Mouse (Mus musculus) liver, adult (tissue): ENCODE measurements around the gene Spint2.

Source experiments
- GATA4 ChIP-seq: IDR thresholded peaks from 2 replicates; pipeline ENCODE4 v1.6.1; 2014; ENCODE audit warnings: mild to moderate bottlenecking, low read length; ENCODE audit not compliant: insufficient replicate concordance

Gene Spint2

GRCm38 (mm10) chr7:29307350-29308104 lies 25.8 kb upstream of the Spint2 start:
- TF ChIP-seq GATA4: no peak

GRCm38 (mm10) chr7:29306619-29307018 lies 24.9 kb upstream of the Spint2 start:
- no peak for TF ChIP-seq GATA4

DNA sequence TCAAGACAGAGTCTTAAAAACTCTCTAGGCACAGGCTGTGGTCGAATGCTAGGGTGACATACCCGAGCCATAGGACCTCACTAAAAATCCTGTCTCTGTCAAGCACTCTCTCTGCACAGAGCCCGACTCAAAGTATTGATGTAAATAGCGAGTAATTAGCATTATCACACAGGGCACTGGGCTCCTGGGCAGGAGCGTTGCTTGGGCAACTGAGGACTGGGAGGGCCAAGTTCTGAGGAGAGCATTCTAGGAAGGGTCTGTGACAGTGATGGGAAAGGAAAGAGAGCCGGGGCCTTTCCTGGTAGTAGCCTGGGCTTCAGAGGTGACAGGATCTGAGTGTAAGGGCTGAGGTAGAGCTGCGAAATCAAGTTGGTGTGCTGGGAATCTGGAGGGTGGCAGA lies 24.4 kb upstream of the Spint2 start:
- no peak for TF ChIP-seq GATA4

DNA sequence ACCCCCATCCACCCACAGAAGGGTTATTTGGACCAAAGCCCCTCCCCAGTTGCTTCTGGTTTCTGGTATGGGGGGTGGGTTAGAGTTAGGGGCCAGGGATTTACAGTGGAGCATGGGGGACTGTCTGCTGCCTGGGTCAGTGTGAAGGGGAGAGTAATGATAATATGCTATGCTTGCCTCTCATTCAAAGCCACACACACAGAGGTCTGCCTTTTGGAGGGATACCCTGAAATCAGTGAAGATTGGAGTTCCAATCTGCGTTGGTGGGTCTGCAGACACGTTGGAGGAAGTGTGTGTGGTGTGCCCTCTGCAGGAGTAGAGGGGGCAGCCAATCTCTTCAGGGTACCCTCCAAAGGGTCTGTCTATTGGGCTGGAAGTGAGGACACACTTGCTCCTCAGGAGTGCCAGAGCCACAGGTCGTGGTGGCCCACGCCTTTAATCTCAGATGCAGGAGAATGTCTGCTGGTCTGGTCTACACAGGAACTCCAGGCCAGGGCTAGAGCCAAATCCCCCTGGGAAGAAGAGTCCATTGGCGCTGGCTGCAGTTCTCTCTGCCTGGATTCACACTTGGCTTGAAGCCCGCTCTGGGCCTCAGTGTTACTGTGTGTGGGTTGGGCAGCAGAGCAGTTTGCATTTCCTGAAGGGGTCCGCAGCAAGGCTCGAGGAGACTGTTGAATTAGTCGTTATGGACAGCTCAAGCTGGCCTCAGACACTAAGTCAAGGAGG lies 23.7 kb upstream of the Spint2 start:
- TF ChIP-seq GATA4: no peak

DNA sequence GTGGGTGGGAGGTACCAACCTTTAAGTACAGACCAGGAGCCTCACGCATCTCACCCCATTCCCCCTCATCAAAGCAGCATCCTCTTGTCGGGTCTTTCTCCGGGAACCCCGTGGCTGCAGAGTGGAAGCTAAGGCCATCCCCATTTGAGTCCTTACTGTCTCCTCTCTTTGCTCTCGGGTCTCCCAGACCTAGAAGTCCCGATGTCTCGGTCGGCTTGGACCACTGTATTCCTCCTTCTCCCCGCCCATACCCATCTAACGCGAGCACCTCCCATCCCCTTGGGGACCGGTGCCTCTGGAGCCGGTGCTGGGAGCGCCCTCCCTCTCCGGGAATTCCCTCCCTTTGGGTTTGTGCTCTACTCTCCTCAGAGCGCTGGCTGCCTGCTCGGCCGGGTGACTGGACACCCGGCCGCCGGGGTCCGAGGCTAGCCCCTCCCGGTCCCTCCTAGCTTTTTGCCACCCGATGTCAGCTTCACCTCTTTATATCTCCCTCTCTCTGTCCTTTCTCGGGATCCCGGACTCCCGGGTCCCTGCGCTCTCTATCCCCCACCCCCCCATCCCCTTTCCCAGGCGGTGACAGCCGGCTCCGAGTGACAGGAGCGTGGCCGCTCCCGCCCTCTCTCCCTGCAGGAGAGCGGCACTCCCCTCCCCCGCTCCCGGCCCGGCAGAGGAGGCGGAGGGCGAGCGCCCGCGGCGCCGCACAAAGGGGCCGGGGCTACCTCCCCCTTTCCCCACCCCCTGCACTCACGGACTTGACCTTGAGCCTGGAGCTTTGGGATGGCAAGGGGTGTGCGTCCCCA lies 23.0 kb upstream of the Spint2 start:
- TF ChIP-seq GATA4: no peak

GRCm38 (mm10) chr7:29303738-29304462 lies 22.2 kb upstream of the Spint2 start, which contains the start of gene Dpf1:
TSS of gene Dpf1 (plus strand) at chr7:29303951.
- no peak for TF ChIP-seq GATA4

DNA sequence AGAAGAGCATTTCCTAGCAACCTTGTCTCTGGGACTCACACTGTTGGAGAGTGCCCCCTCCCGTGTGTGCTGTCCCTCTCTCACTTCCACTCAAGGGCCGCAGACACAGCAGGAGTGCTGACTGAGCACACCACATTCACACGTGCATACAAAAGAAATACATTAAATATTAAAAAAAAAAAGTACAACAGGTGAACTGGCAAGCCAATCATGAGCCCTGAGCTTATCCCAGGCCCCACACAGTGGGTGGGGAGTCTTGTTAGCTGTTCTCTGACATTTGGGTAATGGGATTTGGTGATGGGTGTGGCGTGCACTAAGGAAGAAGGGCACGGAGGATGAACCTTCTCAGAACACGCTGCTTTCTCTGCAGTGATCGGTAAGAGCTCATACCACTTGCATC lies 20.9 kb upstream of the Spint2 start:
- TF ChIP-seq GATA4: no peak

DNA sequence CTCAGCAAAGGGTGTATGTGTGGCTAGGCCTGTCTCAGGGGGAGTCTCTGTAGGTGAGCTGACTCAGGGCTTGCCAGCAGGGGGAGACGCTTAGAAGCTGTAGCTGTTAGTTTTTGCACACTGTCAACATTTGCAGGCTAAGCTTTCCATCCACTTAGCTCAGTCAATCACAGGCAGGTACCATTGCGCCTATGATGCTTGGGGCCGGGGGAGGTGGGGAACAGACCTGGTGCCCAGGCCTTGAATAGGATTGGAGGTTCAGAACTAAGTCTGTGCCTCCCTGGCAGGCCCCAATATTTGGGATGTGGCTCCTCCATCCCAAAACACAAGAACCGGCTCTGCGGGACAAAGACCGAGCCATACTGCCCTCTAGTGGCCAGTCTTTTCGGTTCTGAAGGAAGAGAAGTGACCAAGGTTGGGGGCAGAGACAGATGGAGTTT lies 19.4 kb upstream of the Spint2 start:
- TF ChIP-seq GATA4: no peak

DNA sequence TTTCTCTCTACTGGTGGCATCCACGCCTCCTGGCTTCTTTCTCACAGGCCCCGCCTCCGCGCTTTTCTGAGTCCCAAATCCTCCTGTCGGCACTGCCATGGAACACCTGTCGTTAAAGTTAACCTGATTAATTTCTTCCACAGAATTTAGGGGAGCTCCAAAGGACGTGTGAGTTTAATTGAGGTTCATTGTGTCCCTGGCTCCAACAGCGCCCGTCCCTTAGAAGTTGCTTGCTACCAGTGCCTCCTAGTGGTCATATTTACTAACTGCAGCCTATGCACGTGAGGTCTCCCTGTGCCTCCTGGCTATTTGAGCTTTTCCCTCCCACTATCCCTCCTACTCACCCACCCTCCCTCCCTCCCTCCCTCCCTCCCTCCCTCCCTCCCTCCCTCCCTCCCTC lies 15.3 kb upstream of the Spint2 start:
- TF ChIP-seq GATA4: no peak

GRCm38 (mm10) chr7:29295861-29296647 lies 14.3 kb upstream of the Spint2 start:
- TF ChIP-seq GATA4: no peak

DNA sequence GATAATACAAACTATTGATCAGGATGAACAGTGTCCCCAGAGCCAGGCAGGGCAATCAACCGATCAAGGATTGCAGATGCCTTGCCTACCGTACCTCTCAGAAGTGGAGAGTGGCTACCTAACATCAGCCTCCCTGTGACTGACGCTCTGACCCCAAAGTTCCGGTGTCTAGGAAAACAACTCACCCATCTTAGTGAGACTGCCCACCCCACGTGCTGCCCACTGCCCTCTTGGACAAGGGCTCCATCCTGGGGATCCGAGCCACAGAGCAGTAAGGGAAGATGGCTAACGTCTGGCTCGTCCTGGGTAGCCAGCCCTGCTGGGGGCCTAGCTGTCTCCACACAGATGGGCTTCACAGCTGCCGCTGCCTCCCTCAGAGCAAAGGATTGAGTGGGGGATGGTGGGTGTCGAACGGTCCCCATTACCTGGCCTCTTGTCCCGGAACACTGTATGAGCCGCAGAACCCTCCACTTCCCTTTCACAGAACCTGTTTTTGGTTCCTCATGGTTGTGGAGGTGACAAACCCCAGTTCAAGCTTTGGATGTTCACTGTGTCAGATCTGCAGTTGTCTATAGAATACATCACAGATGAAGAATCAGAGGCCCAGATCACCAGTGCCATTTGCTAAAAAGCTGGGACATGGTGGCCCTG lies 12.5 kb upstream of the Spint2 start:
- no peak for TF ChIP-seq GATA4

- no peak for TF ChIP-seq GATA4
These were observed 11.7 kb upstream of the Spint2 start for GRCm38 (mm10) chr7:29293131-29294065.
